Mouse (Mus musculus) heart, adult 2 months (tissue): Measurements from ENCODE around the gene Sorl1.

Experiments used
- CTCF ChIP-seq: fragments of 200-600 bp; IDR thresholded peaks from 2 replicates; pipeline ENCODE4 v1.8.1; 2022; ENCODE audit warnings: antibody characterized with exemption, mild to moderate bottlenecking, moderate library complexity
- EP300 ChIP-seq: fragments of 200-500 bp; IDR thresholded peaks from 2 replicates; pipeline ENCODE4 v1.6.1; 2011; ENCODE audit warnings: low read depth, low read length, control low read depth; ENCODE audit not compliant: insufficient read depth
- POLR2A ChIP-seq: fragments of 200-500 bp; IDR thresholded peaks from 2 replicates; pipeline ENCODE4 v1.6.1; 2011; ENCODE audit warnings: mild to moderate bottlenecking, low read depth, low read length, control low read depth; ENCODE audit not compliant: insufficient read depth

DNA sequence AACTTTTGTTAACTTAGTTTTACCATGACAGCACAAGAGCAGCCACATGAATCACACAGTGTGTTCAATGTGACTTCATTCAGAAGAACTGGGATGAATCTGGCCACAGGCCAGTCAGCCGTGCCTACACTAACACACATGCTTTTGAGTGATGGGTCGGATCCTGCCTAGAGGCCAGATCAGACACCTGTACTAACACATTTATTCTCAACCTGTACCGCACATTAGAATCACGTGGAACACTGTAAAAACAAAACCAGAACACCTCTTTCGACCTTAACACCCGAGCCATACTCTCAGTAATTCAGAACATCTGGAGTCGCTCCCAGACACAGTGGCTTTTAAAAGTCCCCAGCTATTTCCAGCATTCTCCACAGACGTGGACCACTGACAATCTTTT is 119.0 kb downstream of the Sorl1 start:
- TF ChIP-seq CTCF: no peak
- no peak for TF ChIP-seq POLR2A
- no peak for TF ChIP-seq EP300
